Mouse (Mus musculus) liver, embryonic 14.5 days (tissue): ENCODE measurements at regions not wholly inside any gene's neighbourhood (a gene's known extent, or its start where the extent isn't known, plus 50 kb on each side); places are given as distances from the start of the nearest gene placed in this dataset.

Experiments
- CTCF ChIP-seq: IDR thresholded peaks from 2 replicates; pipeline ENCODE4 v1.5.1; 2016; ENCODE audit warnings: antibody characterized with exemption, low read depth, control low read depth
- EP300 ChIP-seq: IDR thresholded peaks from 2 replicates; pipeline ENCODE4 v1.6.1; 2016; ENCODE audit warnings: antibody characterized with exemption, low read depth

- TF ChIP-seq EP300, result no peak
- no peak for TF ChIP-seq CTCF
Observed at GRCm38 (mm10) chr3:9056846-9057245, 553.0 kb downstream of the Zfp704 start.
